Mouse (Mus musculus) lung, postnatal 0 days (tissue): ENCODE data around the gene Kcnj5.

Experiments used
- CTCF ChIP-seq: IDR thresholded peaks from 2 replicates; pipeline ENCODE4 v1.5.1; 2016; ENCODE audit warnings: antibody characterized with exemption, mild to moderate bottlenecking
- EP300 ChIP-seq: IDR thresholded peaks from 2 replicates; pipeline ENCODE4 v1.6.1; 2016; ENCODE audit warnings: antibody characterized with exemption, mild to moderate bottlenecking, control low read depth

DNA sequence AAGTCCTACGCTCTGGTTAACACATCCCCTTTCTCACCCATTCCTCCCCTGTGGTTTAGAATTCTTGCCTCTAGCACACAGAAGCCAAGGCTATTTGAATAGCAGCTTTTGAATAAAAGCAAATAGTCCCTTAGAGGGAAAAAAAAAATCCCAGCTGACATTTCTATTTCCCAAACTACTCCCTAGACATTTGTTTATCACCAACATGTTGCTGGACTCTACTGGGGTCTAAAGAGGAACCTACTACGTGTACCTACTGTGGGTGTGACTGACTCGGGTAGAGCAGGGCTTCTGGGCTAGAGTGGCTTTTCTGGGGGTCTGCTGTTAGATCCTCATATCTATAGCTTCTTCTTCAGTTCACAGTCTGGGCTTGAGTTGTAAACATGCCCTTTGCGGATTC, 31.9 kb downstream of the Kcnj5 start:
- no peak for TF ChIP-seq CTCF
- no peak for TF ChIP-seq EP300
